Mouse (Mus musculus) B cell, adult 67 days (primary cell): ENCODE data around the gene Olfr521. TPM values are rescaled to one million over a fixed set of nuclear protein-coding genes. Genes with fewer than 3 reads are reported as not detected.

Experiments used
- total RNA-seq, 2 experiments: library from RNA; stranded (reverse); gene quantifications; 4 replicates each; pipeline ENCODE4 v1.2.4; 2023

Olfr521 gene
- total RNA-seq = not detected

GRCm38 (mm10) chr7:99763207-99763606 lies at the start of gene Olfr521:
Olfr521 (plus strand) TSS chr7:99763507.

GRCm38 (mm10) chr7:99729973-99730372 lies 33.3 kb upstream of the Olfr521 start, which contains the start of gene Olfr520:
Olfr520 (plus strand) TSS chr7:99730273.

Other genes starting within 250 kb of the Olfr521 start
- gene Arrb1, start 228.0 kb upstream of the Olfr521 start, total RNA-seq = 10 to 100 TPM; 68.0 to 69.2 TPM
- gene Tpbgl, start 136.4 kb upstream of the Olfr521 start, total RNA-seq = under 1 TPM in 1 of 2 experiments, not detected in 1; 0.29 TPM
- gene Slco2b1, start 52.2 kb upstream of the Olfr521 start, total RNA-seq = 1 to 10 TPM in 1 of 2 experiments, under 1 TPM in 1; 0.15 to 1.5 TPM
- not detected for gene Olfr520, start 33.2 kb upstream of the Olfr521 start, total RNA-seq
- gene Neu3, start 64.9 kb downstream of the Olfr521 start, total RNA-seq = 1 to 10 TPM; 2.6 TPM
- gene Xrra1, start 95.6 kb downstream of the Olfr521 start, total RNA-seq = not detected
- 100 to 1,000 TPM; 103 to 106 TPM for gene Spcs2, start 100.0 kb downstream of the Olfr521 start, total RNA-seq
- gene Rnf169, start 216.9 kb downstream of the Olfr521 start, total RNA-seq = 10 to 100 TPM; 31.5 to 41.1 TPM
- gene Chrdl2, start 242.7 kb downstream of the Olfr521 start, total RNA-seq = not detected